Mouse (Mus musculus): ENCODE results near the gene B3galt5. TPM values are rescaled to one million over a fixed set of nuclear protein-coding genes. Genes with fewer than 3 reads are reported as not detected.

The B3galt5 gene
- polyA plus RNA-seq, 1 experiment from 2014 or later = 0.06 TPM

DNA sequence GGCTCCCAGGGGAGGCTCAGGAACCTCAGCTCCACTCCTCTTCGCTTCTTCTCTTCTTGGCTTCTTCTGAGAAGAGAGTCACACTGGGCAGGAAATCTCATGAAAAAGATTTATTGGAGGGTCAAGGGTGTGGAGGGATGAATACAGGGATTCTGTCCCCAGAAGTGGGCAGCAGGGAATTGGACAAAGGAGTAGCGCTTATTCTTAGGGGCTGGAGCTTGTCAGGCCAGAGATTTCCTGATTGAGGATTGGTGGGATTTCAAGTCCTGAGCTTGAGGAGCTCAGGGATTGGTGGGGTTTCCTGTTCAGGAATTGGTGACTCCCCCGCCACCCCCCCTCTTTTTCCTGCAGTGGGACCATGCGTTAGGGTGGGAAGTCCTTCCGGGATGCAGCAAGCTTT lies 113.2 kb downstream of the B3galt5 start:
- no peak for DNase-seq
- Histone ChIP-seq H3K27me3 (no peaks in the 10 kb centered on the region), H3K4me2 (no peak overlapping the region), H3K36me3 (no peaks in the 10 kb centered on the region), H3K9me3 (replicated peaks) (no peaks in the 10 kb centered on the region), H3K27ac (no peak overlapping the region), H3K4me1 (replicated peaks) (no peaks in the 10 kb centered on the region), H3K4me3 (replicated peaks) (no peak overlapping the region), H3K9ac (no peak overlapping the region)
- no peak for ATAC-seq (ENCODE audit: low read depth)
- WGBS (ENCODE audit: insufficient replicate concordance) = 46% methylated on average over 5 of the region's 5 CpGs

DNA sequence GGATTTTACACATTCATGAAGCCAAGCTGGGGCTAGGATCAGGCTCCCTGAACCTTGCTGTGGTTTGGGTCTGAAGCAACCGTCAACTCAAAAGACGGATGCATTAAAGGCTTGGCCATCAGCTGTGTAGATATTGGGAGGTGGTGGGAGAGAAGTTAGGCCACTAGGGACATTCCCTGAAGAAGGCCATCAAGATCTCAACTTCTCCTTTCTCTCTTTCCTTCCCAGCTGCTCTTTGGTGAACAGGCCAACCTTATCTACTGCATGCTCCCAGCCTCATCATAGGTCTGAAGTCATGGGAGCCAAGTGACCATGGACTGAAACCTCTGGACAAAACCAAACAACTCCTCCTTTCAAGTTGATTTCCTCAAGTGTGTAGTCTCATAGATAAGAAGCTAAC lies 115.9 kb downstream of the B3galt5 start:
- WGBS (ENCODE audit: insufficient replicate concordance) = 66% methylated on average over 2 of the region's 2 CpGs
- ATAC-seq (ENCODE audit: low read depth) = no peak
- H3K9ac ChIP-seq = no peak overlapping the region
- no peaks in the 10 kb centered on the region for H3K36me3 ChIP-seq
- DNase-seq = no peak
- H3K4me3 ChIP-seq (replicated peaks) = no peak overlapping the region
- no peak overlapping the region for H3K4me2 ChIP-seq
- no peak overlapping the region for H3K27ac ChIP-seq
- H3K9me3 ChIP-seq (replicated peaks) = no peaks in the 10 kb centered on the region
- no peaks in the 10 kb centered on the region for H3K27me3 ChIP-seq
- H3K4me1 ChIP-seq (replicated peaks) = no peaks in the 10 kb centered on the region

DNA sequence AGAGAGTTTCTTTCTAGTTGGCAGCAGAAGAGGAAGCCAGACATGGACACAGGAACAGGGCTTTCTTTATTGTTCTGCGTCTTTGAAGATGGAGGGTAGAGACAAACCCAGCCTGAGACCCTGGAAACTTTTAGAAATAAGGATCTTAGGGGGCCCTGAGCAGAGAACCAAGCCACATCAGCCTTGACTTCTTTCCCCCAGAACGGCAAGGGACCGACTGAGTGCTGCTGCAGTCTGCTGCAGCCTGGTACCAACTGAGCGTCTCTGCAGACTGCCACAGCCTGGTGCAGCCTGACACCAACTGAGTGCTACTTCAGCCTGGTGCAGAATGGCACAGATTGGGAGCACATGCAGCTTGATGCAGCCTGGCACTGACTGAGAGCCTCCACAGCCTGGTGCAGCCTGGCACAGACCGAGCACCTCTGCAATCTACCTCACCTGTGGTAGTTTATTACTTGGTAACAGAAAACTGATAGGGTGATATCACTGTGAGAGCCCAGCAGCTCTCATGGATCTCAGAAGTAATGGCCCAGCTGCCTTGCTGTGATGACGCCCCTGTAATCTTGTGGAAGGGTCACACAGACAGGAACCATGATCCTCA lies 117.8 kb downstream of the B3galt5 start:
- no peak overlapping the region for H3K27ac ChIP-seq
- H3K4me2 ChIP-seq = no peak overlapping the region
- DNase-seq = no peak
- ATAC-seq (ENCODE audit: low read depth) = no peak
- no peak overlapping the region for H3K9ac ChIP-seq
- no peaks in the 10 kb centered on the region for H3K4me1 ChIP-seq (replicated peaks)
- H3K27me3 ChIP-seq = no peaks in the 10 kb centered on the region
- no peak overlapping the region for H3K4me3 ChIP-seq (replicated peaks)
- WGBS (ENCODE audit: insufficient replicate concordance) = 51% methylated on average over 6 of the region's 6 CpGs
- H3K36me3 ChIP-seq = no peaks in the 10 kb centered on the region
- H3K9me3 ChIP-seq (replicated peaks) = no peaks in the 10 kb centered on the region

DNA sequence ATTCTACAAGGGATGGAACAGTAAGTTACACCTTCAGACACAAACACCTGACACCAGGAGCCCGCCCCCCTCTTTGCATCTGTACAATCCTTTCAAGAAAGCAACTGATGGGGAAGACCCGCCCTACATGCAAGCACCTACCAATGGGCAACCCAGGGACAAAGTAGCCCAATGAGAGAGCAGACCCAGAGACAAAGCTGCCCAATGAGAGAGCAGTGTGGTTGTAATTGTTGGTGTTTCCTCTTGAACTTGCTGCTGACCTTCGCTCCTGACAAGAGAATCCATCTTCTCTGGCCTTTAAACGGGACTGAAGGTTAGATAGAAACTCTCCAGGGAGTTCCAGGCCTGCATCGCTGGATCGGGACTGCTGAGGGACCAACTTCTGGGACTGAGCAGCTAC lies 118.4 kb downstream of the B3galt5 start:
- no peak for ATAC-seq (ENCODE audit: low read depth)
- no peak overlapping the region for H3K27ac ChIP-seq
- H3K4me1 ChIP-seq (replicated peaks) = no peaks in the 10 kb centered on the region
- no peak overlapping the region for H3K9ac ChIP-seq
- no peak overlapping the region for H3K4me2 ChIP-seq
- 22% methylated on average over 6 of the region's 6 CpGs for WGBS (ENCODE audit: insufficient replicate concordance)
- H3K27me3 ChIP-seq = no peaks in the 10 kb centered on the region
- H3K9me3 ChIP-seq (replicated peaks) = no peaks in the 10 kb centered on the region
- no peak overlapping the region for H3K4me3 ChIP-seq (replicated peaks)
- DNase-seq = no peak
- no peaks in the 10 kb centered on the region for H3K36me3 ChIP-seq

DNA sequence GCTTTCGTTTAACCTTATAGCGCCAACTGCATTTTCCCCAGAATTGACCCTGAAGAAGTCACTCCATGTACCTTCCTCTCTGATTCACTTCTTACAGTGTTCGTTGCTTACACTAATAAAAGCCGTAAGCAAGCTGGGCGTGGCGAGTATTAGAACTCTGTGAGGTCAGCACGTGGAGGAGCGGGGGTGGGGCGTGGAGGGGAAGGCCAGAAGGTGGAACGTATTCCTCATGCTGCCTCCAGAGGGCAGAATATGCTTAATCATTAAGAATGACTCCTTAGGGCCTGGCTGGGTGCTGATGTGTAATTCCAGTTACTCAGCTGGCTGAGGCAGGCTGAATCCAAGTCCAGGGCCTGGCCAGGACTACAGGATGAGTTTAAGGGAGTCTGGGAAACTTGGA lies 122.3 kb downstream of the B3galt5 start:
- no peak overlapping the region for H3K9ac ChIP-seq

DNA sequence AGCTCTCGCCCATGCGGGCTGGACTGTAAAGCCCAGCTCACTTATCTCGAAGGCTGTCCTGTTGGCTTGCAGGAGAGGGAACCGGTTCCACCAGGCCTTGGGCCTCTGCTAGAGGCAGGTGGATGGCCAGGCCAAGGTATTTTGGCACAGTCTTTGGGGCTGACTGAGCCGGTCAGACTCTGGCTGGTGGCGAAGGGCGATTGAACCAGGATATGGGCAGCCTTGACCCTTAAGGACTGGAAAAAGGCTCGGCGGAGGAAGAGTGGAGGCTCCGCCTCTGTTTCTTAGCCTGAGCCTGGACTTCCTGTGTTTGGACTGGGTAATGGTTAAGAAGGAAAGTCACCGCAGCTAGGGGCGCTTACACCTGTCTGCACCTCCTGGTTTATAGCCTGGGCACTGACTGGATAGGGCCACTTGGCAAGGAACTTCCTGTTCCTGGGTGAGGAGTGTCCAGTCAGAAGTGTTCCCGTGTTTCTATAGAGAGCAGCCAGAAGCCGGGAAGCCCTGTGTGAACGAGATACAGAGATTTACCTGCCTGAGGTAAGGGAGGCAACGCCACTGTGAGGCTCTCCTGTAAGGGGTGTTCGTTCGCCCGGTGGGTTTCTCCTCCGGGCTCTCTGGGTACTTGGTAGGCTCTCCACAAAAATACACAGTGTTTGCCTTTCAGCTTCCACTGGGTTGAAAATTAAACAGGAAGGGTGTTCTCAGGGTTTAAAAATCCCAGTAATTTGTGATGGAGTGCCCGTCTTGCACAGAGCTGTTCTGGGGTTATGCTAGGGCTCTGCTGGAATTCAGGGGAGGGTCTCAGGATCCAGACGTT lies 125.9 kb downstream of the B3galt5 start:
- Histone ChIP-seq H3K4me3 (replicated peaks) (no peak overlapping the region), H3K36me3 (no peaks in the 10 kb centered on the region), H3K4me2 (peak overlapping the region; percentile 7), H3K9ac (no peak overlapping the region), H3K9me3 (replicated peaks) (no peaks in the 10 kb centered on the region), H3K4me1 (replicated peaks) (no peaks in the 10 kb centered on the region; the same call in 1 of the 2 replicates), H3K27me3 (no peaks in the 10 kb centered on the region), H3K27ac (peak overlapping the region; percentile 67)
- ATAC-seq (ENCODE audit: low read depth) = 0 out of 2 replicates have a peak, but pooled peaks have one; percentile 15
- 51% methylated on average over 22 of the region's 22 CpGs for WGBS (ENCODE audit: insufficient replicate concordance)
- DNase-seq = no peak

More for the DNA sequence above, 122.3 kb downstream of the B3galt5 start:
- ATAC-seq (ENCODE audit: low read depth) (peak; percentile 81), DNase-seq (peak; percentile 50)
- Histone ChIP-seq H3K4me3 (replicated peaks) (peak overlapping the region; percentile 41), H3K4me1 (replicated peaks) (no peaks in the 10 kb centered on the region), H3K27ac (no peak overlapping the region), H3K9me3 (replicated peaks) (no peaks in the 10 kb centered on the region), H3K36me3 (no peaks in the 10 kb centered on the region), H3K4me2 (peak overlapping the region; percentile 55), H3K27me3 (no peaks in the 10 kb centered on the region)
- WGBS (ENCODE audit: insufficient replicate concordance) = 3% methylated on average over 10 of the region's 10 CpGs

DNA sequence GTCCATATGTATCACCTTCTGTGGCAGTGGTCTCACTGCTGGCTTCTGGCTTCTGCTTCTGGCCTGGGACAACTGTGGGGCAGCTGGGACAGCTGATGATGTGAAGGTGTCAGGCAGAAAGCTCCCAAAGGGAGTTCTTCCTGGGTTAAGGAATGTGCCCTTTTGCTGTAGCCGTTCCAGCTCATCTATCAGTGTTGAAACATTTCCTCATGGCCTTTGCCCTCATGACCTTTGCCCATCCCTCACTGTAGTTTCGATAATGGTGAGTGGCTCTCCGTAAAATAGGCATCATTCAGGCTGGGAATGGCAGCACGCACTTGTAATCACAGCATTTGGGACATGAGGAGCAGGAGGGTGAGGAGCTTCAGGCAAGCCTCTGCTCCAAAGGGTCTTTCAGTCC lies 127.3 kb downstream of the B3galt5 start:
- Histone ChIP-seq H3K36me3 (no peaks in the 10 kb centered on the region), H3K4me3 (replicated peaks) (no peak overlapping the region), H3K27ac (peak overlapping the region; percentile 67), H3K9ac (no peak overlapping the region), H3K4me1 (replicated peaks) (no peaks in the 10 kb centered on the region; the same call in 1 of the 2 replicates), H3K9me3 (replicated peaks) (no peaks in the 10 kb centered on the region), H3K4me2 (0 out of 2 replicates have a peak overlapping the region, but pooled peaks have one; percentile 2), H3K27me3 (no peaks in the 10 kb centered on the region)
- 36% methylated on average over 4 of the region's 4 CpGs for WGBS (ENCODE audit: insufficient replicate concordance)
- DNase-seq = no peak
- peak; percentile 28; the same call in 1 of the 2 replicates for ATAC-seq (ENCODE audit: low read depth)

DNA sequence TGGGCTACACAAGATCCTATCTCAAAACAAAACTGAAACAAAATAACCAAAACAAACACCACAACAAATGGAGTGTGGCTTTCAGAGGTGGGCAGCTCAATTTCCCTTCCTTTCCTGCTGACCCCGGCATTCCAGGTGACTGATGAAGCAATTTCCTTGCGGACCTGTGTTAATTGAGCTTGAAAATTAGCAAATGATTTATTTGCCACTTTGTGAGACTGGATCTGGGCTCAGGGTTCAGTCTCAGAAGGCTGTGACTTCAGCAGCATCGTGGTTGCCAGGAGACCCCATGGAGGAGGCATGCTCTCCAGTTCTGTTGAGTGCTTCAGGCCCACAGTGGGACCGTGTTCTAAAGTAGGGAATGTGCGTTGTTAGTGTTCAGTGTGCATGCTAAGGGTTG lies 127.7 kb downstream of the B3galt5 start:
- H3K27me3 ChIP-seq = no peaks in the 10 kb centered on the region
- no peaks in the 10 kb centered on the region for H3K9me3 ChIP-seq (replicated peaks)
- no peaks in the 10 kb centered on the region for H3K36me3 ChIP-seq
- 48% methylated on average over 5 of the region's 5 CpGs for WGBS (ENCODE audit: insufficient replicate concordance)
- 0 out of 2 replicates have a peak overlapping the region, but pooled peaks have one; percentile 2 for H3K4me2 ChIP-seq
- peak overlapping the region; percentile 23; the same call in 1 of the 2 replicates for H3K27ac ChIP-seq
- no peak for ATAC-seq (ENCODE audit: low read depth)
- no peak overlapping the region for H3K4me3 ChIP-seq (replicated peaks)
- H3K9ac ChIP-seq = no peak overlapping the region
- H3K4me1 ChIP-seq (replicated peaks) = no peaks in the 10 kb centered on the region; the same call in 1 of the 2 replicates
- no peak for DNase-seq

DNA sequence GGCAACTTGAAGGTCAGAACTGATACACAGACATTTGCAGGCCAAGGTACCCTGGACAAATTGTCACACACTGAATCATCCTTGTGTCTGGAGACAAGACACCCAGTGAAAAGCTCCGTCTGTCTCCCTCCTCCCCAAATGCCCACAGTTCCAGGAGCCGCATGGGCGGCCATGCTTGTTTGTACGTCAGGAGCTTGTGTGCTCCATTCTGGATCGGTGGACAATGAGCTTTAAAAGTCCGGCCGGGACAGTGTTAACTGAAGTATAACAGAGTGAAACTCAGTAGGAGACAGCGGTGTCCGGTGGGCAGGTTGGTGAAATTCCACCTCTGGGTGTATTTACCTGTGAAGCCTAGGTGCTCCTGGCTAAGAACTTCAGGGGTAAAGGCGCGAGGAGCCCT lies 129.3 kb downstream of the B3galt5 start:
- Histone ChIP-seq H3K9me3 (replicated peaks) (no peaks in the 10 kb centered on the region), H3K4me1 (replicated peaks) (no peaks in the 10 kb centered on the region; the same call in 1 of the 2 replicates), H3K4me2 (no peak overlapping the region), H3K9ac (no peak overlapping the region), H3K4me3 (replicated peaks) (no peak overlapping the region), H3K27me3 (no peaks in the 10 kb centered on the region), H3K27ac (no peak overlapping the region), H3K36me3 (no peaks in the 10 kb centered on the region)
- no peak for DNase-seq
- 72% methylated on average over 11 of the region's 11 CpGs for WGBS (ENCODE audit: insufficient replicate concordance)
- no peak for ATAC-seq (ENCODE audit: low read depth)

Data from liver, embryonic 13.5 days (tissue).